Mouse (Mus musculus): ENCODE results near the gene Cyth3.

Cyth3 gene

GRCm38 (mm10) chr5:143666015-143666414, 43.8 kb downstream of the Cyth3 start:
- DNase-seq (ENCODE audit: low spot score) = no peak

DNA sequence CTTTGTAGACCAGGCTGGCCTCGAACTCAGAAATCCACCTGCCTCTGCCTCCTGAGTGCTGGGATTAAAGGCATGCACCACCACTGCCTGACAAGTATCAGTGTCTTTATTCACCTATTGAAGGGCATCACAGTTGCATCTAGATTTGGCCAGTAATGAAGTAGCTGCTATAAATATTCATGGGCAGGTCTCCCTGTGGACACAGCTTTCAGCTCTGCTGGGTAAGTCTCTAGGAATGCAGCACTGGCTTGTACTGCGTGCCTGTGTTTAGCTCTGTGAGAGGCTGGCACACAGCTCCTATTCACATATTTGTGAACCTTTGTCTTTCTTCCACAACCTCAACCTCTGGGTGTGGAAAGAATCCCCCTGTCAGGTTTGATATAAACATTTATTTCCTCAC, 46.6 kb downstream of the Cyth3 start:
- DNase-seq (ENCODE audit: low spot score) = no peak

DNA sequence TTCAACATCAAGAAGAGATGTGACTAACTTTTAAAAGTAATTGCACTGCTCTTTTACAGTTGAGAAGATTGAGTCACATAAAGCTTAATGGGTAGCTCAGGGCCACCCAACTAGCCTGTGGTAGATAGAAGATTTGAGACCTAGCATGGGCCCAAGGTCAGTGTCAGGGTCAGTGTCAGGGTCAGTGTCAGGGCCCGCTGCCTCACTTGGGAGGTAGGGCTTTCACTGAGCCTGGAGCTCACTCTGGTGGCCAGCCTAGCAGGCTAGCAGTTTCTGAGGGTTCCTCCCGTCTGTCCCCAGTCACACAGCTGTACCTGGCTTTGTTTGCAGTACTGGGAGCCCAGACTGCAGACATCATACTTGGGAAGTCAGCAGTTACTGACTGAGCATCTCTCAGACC, 47.1 kb downstream of the Cyth3 start:
- DNase-seq (ENCODE audit: low spot score) = no peak

- no peak for DNase-seq (ENCODE audit: low spot score)
Observed at GRCm38 (mm10) chr5:143669839-143670238, 47.6 kb downstream of the Cyth3 start.

- no peak for DNase-seq (ENCODE audit: low spot score)
Observed at GRCm38 (mm10) chr5:143670740-143671415, 48.6 kb downstream of the Cyth3 start.

DNA sequence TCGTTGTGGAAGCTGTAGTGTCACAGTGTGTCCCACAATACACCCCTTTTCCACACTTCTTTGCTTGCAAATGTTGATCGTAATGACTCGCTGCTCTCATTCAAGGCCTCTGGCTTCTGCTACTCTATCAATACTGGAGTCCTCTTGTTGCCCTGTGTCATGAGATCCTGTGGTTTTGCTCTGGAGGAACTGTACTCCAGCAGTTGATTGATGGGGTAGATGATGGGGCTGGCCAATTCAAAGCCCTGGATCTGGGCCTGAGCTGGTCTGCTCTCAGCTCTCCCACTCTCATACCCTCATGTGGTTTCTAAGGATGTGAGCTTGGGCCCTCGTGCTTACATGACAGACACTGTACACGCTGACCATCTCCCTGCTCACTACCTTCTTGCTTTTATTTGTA, 52.3 kb downstream of the Cyth3 start:
- no peak for DNase-seq (ENCODE audit: low spot score)

GRCm38 (mm10) chr5:143676218-143676985, 54.2 kb downstream of the Cyth3 start:
- no peak for DNase-seq (ENCODE audit: low spot score)

- DNase-seq (ENCODE audit: low spot score) = no peak
Observed at GRCm38 (mm10) chr5:143677363-143677762, 55.1 kb downstream of the Cyth3 start.

- no peak for DNase-seq (ENCODE audit: low spot score)
Observed at GRCm38 (mm10) chr5:143678634-143679271, 56.5 kb downstream of the Cyth3 start.

- no peak for DNase-seq (ENCODE audit: low spot score)
Observed at GRCm38 (mm10) chr5:143679654-143680053, 57.4 kb downstream of the Cyth3 start.

DNA sequence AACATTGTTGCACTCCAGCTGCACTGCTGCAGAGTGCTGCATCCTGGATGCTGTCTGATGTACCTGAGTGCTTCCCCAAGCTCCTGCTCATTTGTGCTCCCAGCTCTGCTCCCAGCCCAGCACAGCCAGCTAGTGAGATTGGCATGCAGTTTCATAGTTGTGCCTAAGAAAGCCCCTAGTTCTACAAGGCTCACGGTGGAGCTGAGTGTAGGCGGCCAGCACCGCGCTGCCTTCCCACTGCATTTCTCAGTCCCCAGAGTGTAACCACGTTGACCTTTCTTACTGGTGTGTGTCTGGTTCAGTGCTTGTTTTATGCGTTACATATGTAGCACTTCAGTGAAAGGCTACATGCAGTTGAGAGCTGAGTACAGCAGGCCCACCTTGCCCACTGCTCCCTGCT, 61.4 kb downstream of the Cyth3 start:
- no peak for DNase-seq (ENCODE audit: low spot score)

GRCm38 (mm10) chr5:143684911-143685390, 62.7 kb downstream of the Cyth3 start:
- DNase-seq (ENCODE audit: low spot score) = no peak

DNA sequence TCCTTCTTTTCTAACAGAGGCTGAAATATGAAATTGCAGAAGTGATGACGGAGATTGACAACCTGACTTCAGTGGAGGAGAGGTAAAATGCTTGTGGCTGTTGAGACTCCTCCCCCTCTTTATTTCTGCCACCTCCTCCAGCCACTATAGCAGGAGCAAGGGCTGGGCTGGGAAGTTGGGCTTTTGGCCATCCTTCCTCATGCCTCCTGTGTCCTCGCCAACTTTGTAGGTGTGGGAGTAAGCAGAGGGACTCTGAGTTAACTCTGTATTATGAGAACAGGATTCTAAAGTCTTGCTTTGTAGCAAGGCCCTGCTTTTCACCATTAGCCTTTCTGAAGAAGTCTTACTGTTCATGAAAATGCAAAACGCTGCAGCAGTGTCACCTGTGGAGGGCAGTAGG, 64.2 kb downstream of the Cyth3 start:
- no peak for DNase-seq (ENCODE audit: low spot score)

DNA sequence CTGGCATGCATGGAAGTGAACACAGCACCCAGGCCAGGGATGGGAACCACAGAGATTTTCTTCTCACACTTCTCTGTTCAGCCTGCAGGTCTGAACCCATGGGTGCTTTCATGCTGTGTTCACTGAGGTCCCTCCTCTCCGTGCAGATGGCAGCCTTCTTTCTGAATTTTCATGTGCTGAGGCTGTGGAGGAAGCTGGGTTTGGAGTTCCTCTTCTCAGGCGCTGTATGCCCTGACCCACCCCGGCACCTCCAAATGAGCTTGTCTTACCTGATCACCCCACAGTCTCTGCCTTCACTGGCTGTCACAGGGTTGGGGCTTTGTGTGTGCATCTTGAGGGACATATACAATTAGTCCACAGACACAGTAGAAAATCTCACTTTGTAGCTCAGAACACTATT, 65.3 kb downstream of the Cyth3 start:
- no peak for DNase-seq (ENCODE audit: low spot score)

GRCm38 (mm10) chr5:143690392-143690791, 68.1 kb downstream of the Cyth3 start:
- DNase-seq (ENCODE audit: low spot score) = no peak

- no peak for DNase-seq (ENCODE audit: low spot score)
Observed at GRCm38 (mm10) chr5:143690926-143691325, 68.7 kb downstream of the Cyth3 start.

- DNase-seq (ENCODE audit: low spot score) = peak; percentile 19
Observed at GRCm38 (mm10) chr5:143696323-143696722, 74.1 kb downstream of the Cyth3 start.

GRCm38 (mm10) chr5:143698454-143698853, 76.2 kb downstream of the Cyth3 start:
- no peak for DNase-seq (ENCODE audit: low spot score)

DNA sequence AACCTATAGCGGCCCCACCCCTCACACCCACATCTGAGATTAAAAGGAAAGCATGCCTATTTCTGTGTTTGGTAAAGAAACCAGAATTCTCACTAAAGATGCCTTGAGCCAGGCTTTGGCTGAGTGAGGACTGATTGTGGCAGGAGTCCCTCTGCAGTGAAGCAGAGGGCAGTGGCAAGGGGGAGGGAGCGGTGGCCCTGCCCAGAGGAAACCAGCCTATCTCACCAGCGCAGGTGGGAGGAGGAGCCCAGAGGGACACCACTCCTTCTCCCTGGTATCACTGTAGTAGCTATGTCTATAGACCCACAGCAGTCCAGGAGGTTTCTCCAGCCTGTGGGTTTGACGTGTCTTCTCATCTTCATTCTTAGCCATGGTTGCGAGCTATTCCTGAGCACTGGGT, 78.0 kb downstream of the Cyth3 start:
- no peak for DNase-seq (ENCODE audit: low spot score)

GRCm38 (mm10) chr5:143701074-143701473, 78.8 kb downstream of the Cyth3 start:
- no peak for DNase-seq (ENCODE audit: low spot score)

DNA sequence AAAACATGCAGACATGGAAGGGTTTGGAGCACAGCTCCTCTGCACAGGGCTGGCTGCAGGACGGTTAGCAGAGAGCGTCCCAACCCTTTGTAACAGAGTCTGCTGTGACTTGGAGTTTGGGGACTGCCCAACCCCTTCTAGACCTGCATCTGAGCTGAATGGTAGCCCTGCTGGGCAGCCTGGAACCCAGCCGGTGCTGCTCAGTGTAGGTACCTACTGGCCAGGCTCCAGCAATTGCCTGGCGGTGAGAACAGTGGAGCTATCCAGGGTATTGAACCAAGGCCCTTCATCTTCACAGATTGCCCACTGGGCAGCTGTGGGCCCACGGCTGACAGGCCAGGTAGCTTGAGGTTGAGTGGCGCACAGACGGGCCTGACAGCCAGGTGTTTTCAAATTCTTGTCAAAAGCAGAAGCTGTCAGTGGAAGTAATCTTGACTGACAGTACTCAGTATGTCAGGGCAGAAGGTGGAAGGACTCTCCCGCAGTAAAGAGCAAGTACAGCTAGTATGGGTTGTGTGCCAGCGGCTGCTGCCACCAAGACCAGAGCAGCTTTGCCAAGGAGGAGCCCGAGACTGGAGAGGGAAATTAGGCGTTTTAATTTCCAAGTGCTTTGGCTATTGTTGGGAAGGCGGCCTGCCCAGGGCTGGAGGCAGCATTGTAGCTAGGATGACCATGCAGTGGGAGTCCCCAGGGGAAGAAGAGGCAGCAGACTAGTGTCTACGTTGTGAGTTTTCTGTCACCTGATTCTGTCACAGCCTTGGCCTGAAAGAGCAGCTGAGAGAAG, 82.8 kb downstream of the Cyth3 start:
- no peak for DNase-seq (ENCODE audit: low spot score)

DNA sequence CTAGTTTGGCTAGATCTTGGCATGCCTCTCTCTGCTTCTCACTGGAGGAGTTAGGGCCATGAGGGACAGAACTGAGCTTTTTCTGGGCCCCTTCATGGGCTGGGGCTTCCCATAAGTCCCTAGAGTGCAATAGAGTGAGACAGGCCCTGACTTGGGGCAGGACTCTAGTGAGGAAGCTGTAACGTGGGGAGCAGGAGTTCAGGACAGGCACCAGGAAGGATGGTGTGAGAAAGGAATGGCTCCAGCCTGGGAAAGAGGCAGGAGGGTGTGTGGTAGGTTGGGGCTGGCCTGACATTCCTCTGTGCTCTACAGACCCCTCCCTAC, 83.4 kb downstream of the Cyth3 start:
- DNase-seq (ENCODE audit: low spot score) = no peak

All from embryo, embryonic 10.5 days (tissue).